Mouse (Mus musculus) layer of hippocampus, postnatal 36 days (tissue): ENCODE measurements around the gene Zfp955a. TPM values are rescaled to one million over a fixed set of nuclear protein-coding genes. Genes with fewer than 3 reads are reported as not detected.
"Not testable (repeated sequence)": the region's sequence is repeated elsewhere in the genome, so short reads cannot be mapped to it uniquely, and the experiment has no call there.

ENCODE experiments used
- DNase-seq, 2 experiments: peaks; one replicate each; pipeline ENCODE4 v3.0.0; 2022
- total RNA-seq, 2 experiments: library from RNA; stranded (reverse); gene quantifications; 2 replicates each; pipeline ENCODE4 v1.2.3; 2021

Zfp955a gene
- total RNA-seq = 10 to 100 TPM; 12.3 to 12.8 TPM

DNA sequence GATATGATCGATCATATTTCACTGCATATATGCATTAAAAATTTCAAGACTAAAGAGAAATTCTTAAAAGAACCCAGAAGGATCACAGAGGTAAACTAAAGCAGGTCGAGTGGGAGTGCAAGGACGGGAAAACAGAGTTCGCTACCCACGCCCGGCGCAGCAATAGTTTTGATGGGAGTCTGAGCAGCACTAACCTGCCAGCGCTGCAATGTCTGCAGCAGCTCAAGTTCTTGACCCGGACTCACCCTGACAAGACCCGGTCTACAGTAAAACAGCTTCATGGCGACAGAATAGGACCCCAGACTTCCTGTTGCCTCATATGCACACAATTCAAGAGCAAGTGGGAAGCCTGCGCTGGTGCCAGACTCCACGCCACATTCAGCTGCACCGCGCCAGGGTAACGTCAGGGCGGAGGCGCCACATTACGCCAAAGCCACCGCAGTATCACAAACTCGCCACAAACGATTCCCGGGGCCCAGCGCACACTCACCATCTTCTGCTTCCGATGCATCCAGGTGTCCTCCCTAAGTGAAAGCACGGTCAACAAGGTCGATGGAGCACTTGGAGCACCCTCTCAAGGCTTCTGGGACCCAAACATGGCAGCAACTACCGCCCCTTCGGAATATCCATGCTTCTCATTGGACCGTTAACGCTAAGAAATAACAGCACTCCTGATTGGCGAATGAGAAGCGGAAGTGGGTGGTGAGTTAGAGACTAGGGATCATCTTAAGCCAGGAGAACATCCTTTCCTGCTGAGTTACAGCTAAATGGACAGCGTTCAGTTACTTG is at the start of gene Zfp955a:
TSS of gene Zfp955a (minus strand) at position 616 of the 789 bp plus-strand sequence.
- not testable (repeated sequence) for DNase-seq

DNA sequence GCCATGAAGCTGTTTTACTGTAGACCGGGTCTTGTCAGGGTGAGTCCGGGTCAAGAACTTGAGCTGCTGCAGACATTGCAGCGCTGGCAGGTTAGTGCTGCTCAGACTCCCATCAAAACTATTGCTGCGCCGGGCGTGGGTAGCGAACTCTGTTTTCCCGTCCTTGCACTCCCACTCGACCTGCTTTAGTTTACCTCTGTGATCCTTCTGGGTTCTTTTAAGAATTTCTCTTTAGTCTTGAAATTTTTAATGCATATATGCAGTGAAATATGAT is 34.9 kb upstream of the Zfp955a start:
- DNase-seq = not testable (repeated sequence)

DNA sequence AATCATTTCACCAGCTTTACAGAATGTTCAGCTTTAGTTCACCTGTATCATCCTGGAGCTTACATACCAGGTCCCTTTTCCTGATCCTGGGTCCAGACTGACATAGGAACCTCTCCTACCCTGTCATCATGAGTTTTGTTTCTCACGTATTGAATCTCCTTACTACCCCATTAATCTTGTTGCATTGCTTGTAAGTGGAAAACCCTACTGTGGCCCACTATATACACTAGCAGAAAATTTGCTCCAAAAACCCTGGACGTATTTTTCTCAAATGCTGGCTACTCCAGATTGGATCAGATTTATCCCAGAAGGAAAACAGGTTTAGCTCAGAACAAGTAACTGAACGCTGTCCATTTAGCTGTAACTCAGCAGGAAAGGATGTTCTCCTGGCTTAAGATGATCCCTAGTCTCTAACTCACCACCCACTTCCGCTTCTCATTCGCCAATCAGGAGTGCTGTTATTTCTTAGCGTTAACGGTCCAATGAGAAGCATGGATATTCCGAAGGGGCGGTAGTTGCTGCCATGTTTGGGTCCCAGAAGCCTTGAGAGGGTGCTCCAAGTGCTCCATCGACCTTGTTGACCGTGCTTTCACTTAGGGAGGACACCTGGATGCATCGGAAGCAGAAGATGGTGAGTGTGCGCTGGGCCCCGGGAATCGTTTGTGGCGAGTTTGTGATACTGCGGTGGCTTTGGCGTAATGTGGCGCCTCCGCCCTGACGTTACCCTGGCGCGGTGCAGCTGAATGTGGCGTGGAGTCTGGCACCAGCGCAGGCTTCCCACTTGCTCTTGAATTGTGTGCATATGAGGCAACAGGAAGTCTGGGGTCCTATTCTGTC is 34.3 kb upstream of the Zfp955a start, which contains the start of gene Zfp955b:
TSS of gene Zfp955b (plus strand) at position 506 of the 837 bp plus-strand sequence.
- DNase-seq = not testable (repeated sequence)

- no peak for DNase-seq
Observed at GRCm38 (mm10) chr17:33268907-33269306, 14.0 kb upstream of the Zfp955a start.

- no peak for DNase-seq
Observed at GRCm38 (mm10) chr17:33264376-33264775, 9.4 kb upstream of the Zfp955a start, which contains the start of gene Olfr63. Olfr63 (plus strand) TSS chr17:33264676.

DNA sequence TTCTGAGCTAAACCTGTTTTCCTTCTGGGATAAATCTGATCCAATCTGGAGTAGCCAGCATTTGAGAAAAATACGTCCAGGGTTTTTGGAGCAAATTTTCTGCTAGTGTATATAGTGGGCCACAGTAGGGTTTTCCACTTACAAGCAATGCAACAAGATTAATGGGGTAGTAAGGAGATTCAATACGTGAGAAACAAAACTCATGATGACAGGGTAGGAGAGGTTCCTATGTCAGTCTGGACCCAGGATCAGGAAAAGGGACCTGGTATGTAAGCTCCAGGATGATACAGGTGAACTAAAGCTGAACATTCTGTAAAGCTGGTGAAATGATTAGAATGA is 343 bp upstream of the Zfp955a start:
- DNase-seq = not testable (repeated sequence)

- not testable (repeated sequence) for DNase-seq
Observed at GRCm38 (mm10) chr17:33236646-33237045, 18.3 kb downstream of the Zfp955a start.

DNA sequence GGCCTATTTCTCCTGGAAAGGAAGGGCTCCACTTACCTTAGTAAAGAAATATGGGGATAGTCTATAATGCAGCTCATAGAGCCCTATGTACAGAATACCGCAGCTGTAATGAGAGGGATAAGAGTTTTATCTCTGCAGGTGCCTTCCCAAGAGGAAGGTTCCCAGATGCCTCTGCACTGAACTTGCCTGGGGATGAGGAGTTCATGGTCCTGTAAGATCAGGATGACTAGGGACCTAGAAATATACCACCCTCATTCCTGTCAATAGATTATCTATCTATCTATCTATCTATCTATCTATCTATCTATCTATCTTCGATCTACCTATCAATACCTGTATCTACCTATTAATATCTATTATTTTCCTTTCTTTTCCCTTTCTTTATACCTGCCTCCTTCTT is 33.4 kb downstream of the Zfp955a start, which contains the start of gene Olfr1564:
TSS of gene Olfr1564 (minus strand) at position 101 of the 400 bp plus-strand sequence.
- DNase-seq = no peak

GRCm38 (mm10) chr17:33191002-33191401 is 63.9 kb downstream of the Zfp955a start, which contains the start of gene Olfr239:
Olfr239 (plus strand) TSS chr17:33191302.
- DNase-seq = not testable (repeated sequence)

Other genes starting within 250 kb of the Zfp955a start
- gene Zfp763, start 221.7 kb downstream of the Zfp955a start, total RNA-seq = 10 to 100 TPM; 19.7 to 24.3 TPM
- gene 4921501E09Rik, start 187.1 kb downstream of the Zfp955a start, total RNA-seq = not detected
- 10 to 100 TPM; 17.8 to 20.2 TPM for gene Zfp563, start 165.8 kb downstream of the Zfp955a start, total RNA-seq
- 1 to 10 TPM; 3.0 to 4.6 TPM for gene Morc2b, start 115.5 kb downstream of the Zfp955a start, total RNA-seq
- gene Olfr55, start 86.7 kb downstream of the Zfp955a start, total RNA-seq = not detected
- gene Olfr239, start 63.8 kb downstream of the Zfp955a start, total RNA-seq = not detected
- 1 to 10 TPM; 1.0 to 1.3 TPM for gene Olfr1564, start 33.5 kb downstream of the Zfp955a start, total RNA-seq
- gene Olfr63, start 9.5 kb upstream of the Zfp955a start, total RNA-seq = not detected
- gene Zfp955b, start 34.4 kb upstream of the Zfp955a start, total RNA-seq = 10 to 100 TPM; 31.6 to 32.6 TPM
- gene Zfp81, start 103.7 kb upstream of the Zfp955a start, total RNA-seq = 10 to 100 TPM; 22.1 to 24.1 TPM
- 10 to 100 TPM; 11.6 to 12.5 TPM for gene Zfp101, start 139.5 kb upstream of the Zfp955a start, total RNA-seq
- not detected for gene Actl9, start 177.8 kb upstream of the Zfp955a start, total RNA-seq